Mouse (Mus musculus) MEL (cell line): ENCODE results near the gene Wasf2. TPM values are rescaled to one million over a fixed set of nuclear protein-coding genes. Genes with fewer than 3 reads are reported as not detected.
A peak's percentile ranks its signal among the peaks of the same experiment; 100 is the strongest.

ENCODE experiments used
- DNase-seq: peaks from one replicate; pipeline ENCODE4 v3.0.0; 2011; ENCODE audit warnings: low read depth, low spot score
- H3K27ac ChIP-seq: 2 replicates; pipeline ENCODE4 v1.5.1; 2012; ENCODE audit warnings: low read depth, mild to moderate bottlenecking, control low read depth, low read length, moderate library complexity; ENCODE audit not compliant: control insufficient read depth
- H3K27me3 ChIP-seq, 2 experiments: fragments of 150-350 bp in 1 of 2; sonication (generic) in 1 of 2; 2 replicates each; pipeline ENCODE4 v1.6.1; 2012; ENCODE audit warnings: low read length in 2 of 2, mild to moderate bottlenecking in 2 of 2, improper control_type of control experiment in 1 of 2, moderate library complexity in 1 of 2; ENCODE audit not compliant: insufficient read depth in 2 of 2, control insufficient read depth in 1 of 2
- H3K36me3 ChIP-seq, 2 experiments: 2 replicates each; pipeline ENCODE4 v1.6.1; 2012 to 2014; ENCODE audit warnings: low read length in 2 of 2, improper control_type of control experiment in 1 of 2, inconsistent platforms in 1 of 2, mild to moderate bottlenecking in 1 of 2; ENCODE audit not compliant: insufficient read depth in 2 of 2, control insufficient read depth in 1 of 2
- H3K4me1 ChIP-seq, 2 experiments: fragments of 150-350 bp in 1 of 2; sonication (generic) in 1 of 2; 2 replicates each; pipeline ENCODE4 v1.6.1; 2012; ENCODE audit warnings: low read length in 2 of 2, improper control_type of control experiment in 1 of 2, mild to moderate bottlenecking in 1 of 2; ENCODE audit not compliant: insufficient read depth in 2 of 2, control insufficient read depth in 1 of 2
- H3K4me3 ChIP-seq, 2 experiments: fragments of 150-350 bp in 1 of 2; sonication (generic) in 1 of 2; 2 replicates each; pipeline ENCODE4 v1.5.1; 2012; ENCODE audit warnings: low read depth in 2 of 2, low read length in 2 of 2, mild to moderate bottlenecking in 2 of 2, moderate library complexity in 2 of 2, control low read depth in 1 of 2, improper control_type of control experiment in 1 of 2; ENCODE audit not compliant: control insufficient read depth in 1 of 2, insufficient read depth in 1 of 2
- H3K79me2 ChIP-seq: 2 replicates; pipeline ENCODE4 v1.6.1; 2012; ENCODE audit warnings: mild to moderate bottlenecking, low read length, moderate library complexity; ENCODE audit not compliant: control insufficient read depth, poor library complexity, insufficient read depth
- H3K9ac ChIP-seq: 2 replicates; pipeline ENCODE4 v1.6.1; 2012; ENCODE audit warnings: low read depth, mild to moderate bottlenecking, control low read depth, low read length, moderate library complexity; ENCODE audit not compliant: control insufficient read depth, poor library complexity, severe bottlenecking
- H3K9me3 ChIP-seq: fragments of 150-350 bp; sonication (generic); replicated peaks from 2 replicates; pipeline ENCODE4 v1.6.1; 2012; ENCODE audit warnings: mild to moderate bottlenecking, low read length, improper control_type of control experiment, moderate library complexity; ENCODE audit not compliant: insufficient read depth
- BHLHE40 ChIP-seq: IDR thresholded peaks from 2 replicates; pipeline ENCODE4 v1.6.1; 2012; ENCODE audit warnings: low read depth, mild to moderate bottlenecking, inconsistent platforms, low read length, improper control_type of control experiment, borderline replicate concordance
- CHD1 ChIP-seq: IDR thresholded peaks from 2 replicates; pipeline ENCODE4 v1.6.1; 2012; ENCODE audit warnings: low read depth, mild to moderate bottlenecking, inconsistent platforms, low read length, improper control_type of control experiment
- CHD2 ChIP-seq: IDR thresholded peaks from 2 replicates; pipeline ENCODE4 v1.6.1; 2011; ENCODE audit warnings: low read length, improper control_type of control experiment
- E2F4 ChIP-seq: IDR thresholded peaks from 2 replicates; pipeline ENCODE4 v1.6.1; 2011; ENCODE audit warnings: low read depth, low read length, improper control_type of control experiment, borderline replicate concordance
- ELF1 ChIP-seq: IDR thresholded peaks from 2 replicates; pipeline ENCODE4 v1.6.1; 2014; ENCODE audit warnings: low read depth, mild to moderate bottlenecking, inconsistent platforms, low read length, improper control_type of control experiment, moderate library complexity
- ETS1 ChIP-seq: IDR thresholded peaks from 2 replicates; pipeline ENCODE4 v1.6.1; 2012; ENCODE audit warnings: low read depth, mild to moderate bottlenecking, inconsistent platforms, low read length, improper control_type of control experiment, moderate library complexity
- MAFK ChIP-seq: IDR thresholded peaks from 2 replicates; pipeline ENCODE4 v1.6.1; 2011; ENCODE audit warnings: low read depth, mild to moderate bottlenecking, low read length, improper control_type of control experiment, borderline replicate concordance
- MEF2A ChIP-seq: IDR thresholded peaks from 2 replicates; pipeline ENCODE4 v1.6.1; 2014; ENCODE audit warnings: low read depth, mild to moderate bottlenecking, inconsistent platforms, low read length, improper control_type of control experiment; ENCODE audit not compliant: poor library complexity, insufficient replicate concordance, severe bottlenecking; ENCODE audit errors: extremely low read depth
- NELFE ChIP-seq: IDR thresholded peaks from 2 replicates; pipeline ENCODE4 v1.6.1; 2011; ENCODE audit warnings: low read depth, low read length, improper control_type of control experiment
- POLR2A ChIP-seq, 2 experiments: IDR thresholded peaks; 2 replicates each; pipeline ENCODE4 v1.6.1; 2011 to 2012; ENCODE audit warnings: low read length in 2 of 2, mild to moderate bottlenecking in 2 of 2, control low read depth in 1 of 2, improper control_type of control experiment in 1 of 2, low read depth in 1 of 2, moderate library complexity in 1 of 2; ENCODE audit not compliant: control insufficient read depth in 1 of 2, insufficient read depth in 1 of 2, poor library complexity in 1 of 2
- POLR2AphosphoS2 ChIP-seq: IDR thresholded peaks from 2 replicates; pipeline ENCODE4 v1.6.1; 2011; ENCODE audit warnings: low read length, improper control_type of control experiment
- POLR2AphosphoS5 ChIP-seq: IDR thresholded peaks from 2 replicates; pipeline ENCODE4 v1.6.1; 2012; ENCODE audit warnings: low read depth, borderline replicate concordance, mild to moderate bottlenecking, inconsistent platforms, low read length, moderate library complexity, mixed read lengths
- TCF12 ChIP-seq: IDR thresholded peaks from 2 replicates; pipeline ENCODE4 v1.6.1; 2014; ENCODE audit warnings: low read depth, mild to moderate bottlenecking, inconsistent platforms, low read length, improper control_type of control experiment, moderate library complexity
- UBTF ChIP-seq: IDR thresholded peaks from 2 replicates; pipeline ENCODE4 v1.6.1; 2012; ENCODE audit warnings: low read depth, mild to moderate bottlenecking, inconsistent platforms, low read length, improper control_type of control experiment, moderate library complexity, borderline replicate concordance; ENCODE audit not compliant: insufficient read depth
- USF1 ChIP-seq: IDR thresholded peaks from 2 replicates; pipeline ENCODE4 v1.6.1; 2014; ENCODE audit warnings: low read depth, mild to moderate bottlenecking, inconsistent platforms, low read length, improper control_type of control experiment, moderate library complexity
- ZC3H11A ChIP-seq: IDR thresholded peaks from 2 replicates; pipeline ENCODE4 v1.6.1; 2012; ENCODE audit warnings: low read depth, mild to moderate bottlenecking, inconsistent platforms, low read length, improper control_type of control experiment
- ZMIZ1 ChIP-seq: IDR thresholded peaks from 2 replicates; pipeline ENCODE4 v1.6.1; 2012; ENCODE audit warnings: low read depth, mild to moderate bottlenecking, inconsistent platforms, low read length, improper control_type of control experiment, moderate library complexity
- polyA plus RNA-seq, 2 experiments: library from polyadenylated mRNA; stranded (reverse) in 1 of 2; unstranded in 1 of 2; fragments of >175 nt in 1 of 2; fragments of >200 nt in 1 of 2; gene quantifications; 2 replicates each; pipeline versions ENCODE4 v1.2.1 to v1.2.4; 2012; ENCODE audit warnings: low replicate concordance in 2 of 2, low read depth in 1 of 2; ENCODE audit not compliant: insufficient read length in 2 of 2, insufficient read depth in 1 of 2, missing spikeins in 1 of 2
- total RNA-seq: library from RNA; depleted of rRNA; stranded (reverse); fragments of 300-350 nt; gene quantifications from 2 replicates; pipeline ENCODE4 v1.2.3, GENCODE M21; 2012

Wasf2 gene
- total and polyA plus RNA-seq, 3 experiments = 16.4 to 53.7 TPM; not detected in 1

- peak; percentile 95 for TF ChIP-seq ELF1
- peak; percentile 77 to 90 for TF ChIP-seq POLR2A (IDR thresholded peaks at IDR 0.05; ENCODE audit: control insufficient read depth in 1 of 2, insufficient read depth in 1 of 2, low read depth in 1 of 2, low read length in 2 of 2, poor library complexity in 1 of 2)
- peak; percentile 36 for TF ChIP-seq TCF12
- no peak for TF ChIP-seq ZMIZ1
- TF ChIP-seq CHD1 = peak; percentile 100
- TF ChIP-seq, all 39 proteins: peak for 13
These were observed at the start of gene Wasf2 (continued) for GRCm38 (mm10) chr4:133129931-133130889.

- TF ChIP-seq POLR2AphosphoS5 (no peak), ETS1 (no peak), TCF12 (no peak), E2F4 (no peak), POLR2AphosphoS2 (no peak), ELF1 (no peak), USF1 (no peak), UBTF (no peak), ZC3H11A (no peak), MAFK (no peak), BHLHE40 (no peak), NELFE (no peak), CHD1 (no peak), MEF2A (no peak), CHD2 (no peak)
- no peak overlapping the region for H3K4me3 ChIP-seq
- H3K36me3 ChIP-seq = peaks cover 0 to 2% of the 10 kb centered on the region in 2 experiments; a peak in 1 of 4 replicates
- H3K27me3 ChIP-seq = no peaks in the 10 kb centered on the region
- H3K9ac ChIP-seq = no peak overlapping the region
- H3K9me3 ChIP-seq = no peaks in the 10 kb centered on the region
- H3K27ac ChIP-seq = no peak overlapping the region
- H3K79me2 ChIP-seq = no peaks in the 10 kb centered on the region
- no peak for DNase-seq
- peaks cover 7 to 11% of the 10 kb centered on the region in 2 experiments for H3K4me1 ChIP-seq
These were observed 49.4 kb upstream of the Wasf2 start for GRCm38 (mm10) chr4:133080862-133081261.
